In genomic region chr3:144144066-144144465, GRCm38 (mm10) we compare ENCODE assay signal across 32 mouse cellular contexts.
DNase-seq lines count a peak whose midpoint lies in the region; ATAC-seq and TF ChIP-seq lines count a peak whose summit lies in the region.
"Had no signal": no experiment of that assay in that cellular context is flagged by ENCODE, and none has a peak within 500 bp of the region (broad histone marks: within the 10 kb centered on the region; RNA-seq: fewer than 3 reads in every experiment).

No protein-coding gene starts in this region.

- no peak for TF ChIP-seq CTCF in lung, postnatal 0 days (IDR thresholded peaks at IDR 0.05)
- TF ChIP-seq CTCF in lung, adult 2 months (IDR thresholded peaks at IDR 0.05; ENCODE audit: insufficient read depth, low read length), result no peak
- no peak for TF ChIP-seq CTCF in stomach, postnatal 0 days (IDR thresholded peaks at IDR 0.05; ENCODE audit: low read depth)

- H3K4me1 ChIP-seq in lung, postnatal 0 days (ENCODE audit: insufficient read depth, low read depth, low read length), result no peaks in the 10 kb centered on the region
- no peaks in the 10 kb centered on the region for H3K4me1 ChIP-seq in lung, adult 2 months (ENCODE audit: control insufficient read depth, insufficient read depth, low read length)
- 0 out of 2 replicates have a peak, but pooled peaks cover 3% of the 10 kb centered on the region for H3K4me1 ChIP-seq in intestine, embryonic 15.5 days (replicated peaks)
- H3K4me1 ChIP-seq in stomach, postnatal 0 days (replicated peaks; ENCODE audit: control insufficient read depth, insufficient read depth), result no peaks in the 10 kb centered on the region
- H3K4me1 ChIP-seq: heart, embryonic 13.5 days; limb, embryonic 12.5 days; liver, embryonic 15.5 days; lung, embryonic 15.5 days; midbrain, embryonic 10.5 days; midbrain, embryonic 15.5 days had no signal

- TF ChIP-seq EP300 in lung, postnatal 0 days (IDR thresholded peaks at IDR 0.05), result no peak
- no peak for TF ChIP-seq EP300 in stomach, postnatal 0 days (optimal IDR thresholded peaks at IDR 0.05)

- H3K9ac ChIP-seq in lung, postnatal 0 days (replicated peaks; ENCODE audit: low read depth), result no peak overlapping the region
- H3K9ac ChIP-seq in intestine, embryonic 15.5 days, result no peak overlapping the region
- no peak overlapping the region for H3K9ac ChIP-seq in stomach, postnatal 0 days (ENCODE audit: low read length)
- H3K9ac ChIP-seq: embryonic facial prominence, embryonic 13.5 days; heart, embryonic 13.5 days; hindbrain, embryonic 14.5 days; limb, embryonic 12.5 days; liver, embryonic 15.5 days; lung, embryonic 15.5 days; midbrain, embryonic 15.5 days; neural tube, embryonic 15.5 days had no signal

- no peak overlapping the region for H3K27ac ChIP-seq in lung, postnatal 0 days (ENCODE audit: low read length)
- 0 out of 2 replicates have a peak overlapping the region, but pooled peaks have one; percentile 7 for H3K27ac ChIP-seq in intestine, embryonic 15.5 days
- H3K27ac ChIP-seq in stomach, postnatal 0 days (replicated peaks), result no peak overlapping the region; the same call in 1 of the 2 replicates
- H3K27ac ChIP-seq: embryonic facial prominence, embryonic 13.5 days; gastrocnemius, adult 2 months; heart, adult 2 months; heart, embryonic 13.5 days; hindbrain, embryonic 14.5 days; layer of hippocampus, adult 2 months; left cerebral cortex, adult 2 months; limb, embryonic 12.5 days; liver, embryonic 15.5 days; lung, embryonic 15.5 days; midbrain, embryonic 10.5 days; midbrain, embryonic 15.5 days; neural tube, embryonic 15.5 days had no signal

- no peaks in the 10 kb centered on the region for H3K27me3 ChIP-seq in lung, postnatal 0 days (replicated peaks; ENCODE audit: insufficient read depth, low read length)
- H3K27me3 ChIP-seq in intestine, embryonic 15.5 days (replicated peaks), result no peaks in the 10 kb centered on the region
- H3K27me3 ChIP-seq in stomach, postnatal 0 days (ENCODE audit: control insufficient read depth, insufficient read depth, low read length), result no peaks in the 10 kb centered on the region
- H3K27me3 ChIP-seq: embryonic facial prominence, embryonic 13.5 days; heart, embryonic 13.5 days; limb, embryonic 12.5 days; liver, embryonic 15.5 days; lung, embryonic 15.5 days; midbrain, embryonic 15.5 days; neural tube, embryonic 15.5 days had no signal

- no peaks in the 10 kb centered on the region for H3K36me3 ChIP-seq in lung, postnatal 0 days (ENCODE audit: insufficient read depth, low read length)
- H3K36me3 ChIP-seq in intestine, embryonic 15.5 days, result no peaks in the 10 kb centered on the region
- no peaks in the 10 kb centered on the region for H3K36me3 ChIP-seq in stomach, postnatal 0 days (ENCODE audit: control insufficient read depth, insufficient read depth, low read length)
- H3K36me3 ChIP-seq: embryonic facial prominence, embryonic 13.5 days; heart, embryonic 13.5 days; limb, embryonic 12.5 days; liver, embryonic 15.5 days; lung, embryonic 15.5 days; midbrain, embryonic 10.5 days; midbrain, embryonic 15.5 days; neural tube, embryonic 15.5 days had no signal

- TF ChIP-seq POLR2A in lung, adult 2 months (IDR thresholded peaks at IDR 0.05; ENCODE audit: borderline replicate concordance, extremely low read depth, low read depth, low read length), result no peak

- H3K9me3 ChIP-seq in lung, postnatal 0 days (ENCODE audit: low read length), result no peaks in the 10 kb centered on the region
- H3K9me3 ChIP-seq in intestine, embryonic 15.5 days, result no peaks in the 10 kb centered on the region
- no peaks in the 10 kb centered on the region for H3K9me3 ChIP-seq in stomach, postnatal 0 days (ENCODE audit: control insufficient read depth, low read length)
- H3K9me3 ChIP-seq: embryonic facial prominence, embryonic 13.5 days; heart, embryonic 13.5 days; limb, embryonic 12.5 days; liver, embryonic 15.5 days; lung, embryonic 15.5 days; midbrain, embryonic 10.5 days; midbrain, embryonic 15.5 days; neural tube, embryonic 15.5 days had no signal

- 70% methylated on average over 4 of the region's 4 CpGs for WGBS in lung, postnatal 0 days
- 67% methylated on average over 4 of the region's 4 CpGs for WGBS in lung, adult 2 months
- 53% methylated on average over 4 of the region's 4 CpGs for WGBS in intestine, embryonic 15.5 days
- 35% methylated on average over 4 of the region's 4 CpGs for WGBS in large intestine, adult 2 months
- 67% methylated on average over 4 of the region's 4 CpGs for WGBS in stomach, postnatal 0 days

- DNase-seq in lung, postnatal 0 days (ENCODE audit: low spot score), result peak; percentile 31
- DNase-seq in lung, adult 2 months, result no peak
- peak; percentile 93 for DNase-seq in large intestine, adult 2 months (ENCODE audit: low read depth, low spot score)
- peak; percentile 53 for DNase-seq in stomach, postnatal 0 days (ENCODE audit: low spot score)
- DNase-seq in spleen, adult 18-20 months, result no peak
- no peak for DNase-seq in cerebellum, adult 11-12 months
- DNase-seq: adrenal gland, postnatal 25 days; cerebellum, adult 2 months; cerebellum, postnatal 25 days; gastrocnemius, adult 2 months; gastrocnemius, postnatal 36 days; heart, adult 2 months; heart, postnatal 10 days; kidney, postnatal 25 days; retina, postnatal 1 day; right cerebral cortex, postnatal 14 days; thymus, adult 18-20 months; thymus, postnatal 25 days had no signal

- H3K4me2 ChIP-seq in lung, postnatal 0 days (replicated peaks; ENCODE audit: low read depth, low read length), result no peak overlapping the region
- no peak overlapping the region for H3K4me2 ChIP-seq in intestine, embryonic 15.5 days (replicated peaks)
- no peak overlapping the region for H3K4me2 ChIP-seq in stomach, postnatal 0 days (replicated peaks; ENCODE audit: low read depth)
- H3K4me2 ChIP-seq: embryonic facial prominence, embryonic 13.5 days; heart, embryonic 13.5 days; hindbrain, embryonic 14.5 days; limb, embryonic 12.5 days; liver, embryonic 15.5 days; lung, embryonic 15.5 days; midbrain, embryonic 15.5 days; neural tube, embryonic 15.5 days had no signal

- peak; percentile 62 for ATAC-seq in lung, postnatal 0 days
- ATAC-seq in intestine, embryonic 15.5 days, result peak; percentile 92
- peak; percentile 89 for ATAC-seq in stomach, postnatal 0 days (ENCODE audit: low FRiP score, low TSS enrichment)
- ATAC-seq: forebrain, embryonic 16.5 days; midbrain, embryonic 15.5 days had no signal

- H3K4me3 ChIP-seq in lung, postnatal 0 days (ENCODE audit: low read depth, low read length), result no peak overlapping the region
- no peak overlapping the region for H3K4me3 ChIP-seq in lung, adult 2 months (replicated peaks; ENCODE audit: extremely low read depth, low read depth, low read length)
- no peak overlapping the region for H3K4me3 ChIP-seq in intestine, embryonic 15.5 days (replicated peaks)
- H3K4me3 ChIP-seq in stomach, postnatal 0 days (ENCODE audit: low read depth, low read length), result no peak overlapping the region
- H3K4me3 ChIP-seq: embryonic facial prominence, embryonic 13.5 days; erythroblast, embryonic 14.5 days; gastrocnemius, adult 2 months; heart, adult 2 months; heart, embryonic 13.5 days; layer of hippocampus, adult 2 months; left cerebral cortex, adult 2 months; limb, embryonic 12.5 days; liver, embryonic 15.5 days; lung, embryonic 15.5 days; midbrain, embryonic 10.5 days; midbrain, embryonic 15.5 days; neural tube, embryonic 15.5 days had no signal

Comparison
In these comparisons a context has a peak if more than half of its experiments do, and no peak if none do; other contexts are left out.
1. DNase-seq: peak in lung, postnatal 0 days (single experiment), large intestine, adult 2 months (single experiment) and stomach, postnatal 0 days (single experiment); none in lung, adult 2 months (single experiment), spleen, adult 18-20 months (0 of 2) and cerebellum, adult 11-12 months (single experiment).
2. Peak in every context shown above with its lines, with median percentiles within 50 percentile points of each other: ATAC-seq.